ENCODE assay signal across 16 mouse cellular contexts in genomic region chr4:154539703-154540102, GRCm38 (mm10).
"Had no signal": no experiment of that assay in that cellular context is flagged by ENCODE, and none has a peak within 500 bp of the region (broad histone marks: within the 10 kb centered on the region; RNA-seq: fewer than 3 reads in every experiment).

No protein-coding gene starts in this region.

- DNase-seq: kidney, adult 11 months; kidney, adult 9 months; kidney, postnatal 10 days; left cerebral cortex, postnatal 4 days; lung, adult 18-20 months; lung, postnatal 10 days; lung, postnatal 4 days; retina, postnatal 1 day; right cerebral cortex, postnatal 4 days; spleen, adult 18-20 months; thymus, postnatal 36 days had no signal

- H3K36me3 ChIP-seq: limb, embryonic 13.5 days; midbrain, embryonic 12.5 days; neural tube, embryonic 13.5 days had no signal

- H3K4me2 ChIP-seq: limb, embryonic 13.5 days; midbrain, embryonic 12.5 days; neural tube, embryonic 13.5 days had no signal

- H3K9me3 ChIP-seq: limb, embryonic 13.5 days; midbrain, embryonic 12.5 days; neural tube, embryonic 13.5 days had no signal

- H3K9ac ChIP-seq: limb, embryonic 13.5 days; liver, embryonic 14.5 days; midbrain, embryonic 12.5 days; neural tube, embryonic 13.5 days had no signal

- H3K4me3 ChIP-seq: limb, embryonic 13.5 days; midbrain, embryonic 12.5 days; myocyte; neural tube, embryonic 13.5 days had no signal

- H3K27ac ChIP-seq: limb, embryonic 13.5 days; liver, embryonic 14.5 days had no signal
